Mouse (Mus musculus) intestine, embryonic 15.5 days (tissue): ENCODE results near the gene Kcnj9. TPM values are rescaled to one million over a fixed set of nuclear protein-coding genes. Genes with fewer than 3 reads are reported as not detected.

ENCODE experiments used
- ATAC-seq: fragments of 200-750 bp; cut with Nextera tagmentation; 2 replicates; pipeline ENCODE4 v1.8.0; 2017; ENCODE audit warnings: moderate TSS enrichment, moderate library complexity
- H3K27ac ChIP-seq: fragments of 300-500 bp; sonication (generic); 2 replicates; pipeline ENCODE4 v1.5.1; 2015; ENCODE audit warnings: mild to moderate bottlenecking, inconsistent platforms
- H3K27me3 ChIP-seq: fragments of 300-500 bp; sonication (generic); replicated peaks from 2 replicates; pipeline ENCODE4 v1.6.1; 2015; ENCODE audit warnings: inconsistent platforms
- H3K36me3 ChIP-seq: fragments of 300-500 bp; sonication (generic); 2 replicates; pipeline ENCODE4 v1.6.1; 2015; ENCODE audit warnings: inconsistent platforms
- H3K4me1 ChIP-seq: fragments of 300-500 bp; sonication (generic); replicated peaks from 2 replicates; pipeline ENCODE4 v1.6.1; 2015; ENCODE audit warnings: inconsistent platforms
- H3K4me2 ChIP-seq: fragments of 300-500 bp; sonication (generic); replicated peaks from 2 replicates; pipeline ENCODE4 v1.6.1; 2015; ENCODE audit warnings: mild to moderate bottlenecking, inconsistent platforms
- H3K4me3 ChIP-seq: fragments of 300-500 bp; sonication (generic); replicated peaks from 2 replicates; pipeline ENCODE4 v1.5.1; 2015; ENCODE audit warnings: inconsistent platforms
- H3K9ac ChIP-seq: fragments of 300-500 bp; sonication (generic); 2 replicates; pipeline ENCODE4 v1.6.1; 2015; ENCODE audit warnings: inconsistent platforms
- H3K9me3 ChIP-seq: fragments of 300-500 bp; sonication (generic); 2 replicates; pipeline ENCODE4 v1.6.1; 2016; ENCODE audit warnings: inconsistent platforms
- whole genome bisulfite sequencing: fragments of 180-500 bp; shearing (Covaris S2); methylation state at CpG from one replicate; pipeline ENCODE4 v1.1.7; 2015; 5-methylcytosine and 5-hydroxymethylcytosine counted together
- polyA plus RNA-seq: library from polyadenylated mRNA; unstranded; fragments of >200 nt; fragmentation: Nextera tagmentation; extraction: Ambion mirVana; gene quantifications from 2 replicates; pipeline ENCODE4 v1.2.1, GENCODE M21; 2015

Gene Kcnj9
- polyA plus RNA-seq, 1 experiment from 2014 or later: not detected

- Histone ChIP-seq H3K4me3 (no peak overlapping the region), H3K4me2 (no peak overlapping the region), H3K27ac (0 out of 2 replicates have a peak overlapping the region, but pooled peaks have one; percentile 17), H3K9ac (no peak overlapping the region), H3K36me3 (no peaks in the 10 kb centered on the region), H3K27me3 (no peaks in the 10 kb centered on the region), H3K4me1 (peaks cover 27% of the 10 kb centered on the region), H3K9me3 (no peaks in the 10 kb centered on the region)
- ATAC-seq: no peak
- WGBS: 53% methylated on average over 10 of the region's 10 CpGs
Measured at GRCm38 (mm10) chr1:172307936-172308335, 21.2 kb downstream of the Kcnj9 start.

DNA sequence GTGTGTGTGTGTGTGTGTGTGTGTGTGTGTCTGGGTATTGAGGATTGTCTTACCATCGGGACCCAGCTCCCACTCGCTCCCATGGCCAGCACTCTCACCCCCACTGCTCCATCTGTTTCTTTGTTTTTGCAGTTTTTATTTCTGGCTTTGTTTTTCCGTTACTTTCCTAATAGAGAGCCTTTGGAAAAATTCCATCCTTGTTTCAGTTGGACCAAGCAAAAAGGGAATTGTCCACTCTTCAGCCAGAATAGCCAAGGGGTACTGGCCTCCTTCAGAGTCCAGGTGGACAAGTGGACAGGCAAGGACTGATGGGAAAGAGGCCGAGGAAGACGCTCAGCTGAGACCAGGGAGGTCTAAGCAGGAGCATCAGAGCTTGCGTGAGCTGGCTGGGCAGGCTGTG, 22.2 kb downstream of the Kcnj9 start:
- no peak overlapping the region for H3K4me2 ChIP-seq
- no peak overlapping the region for H3K27ac ChIP-seq
- ATAC-seq: no peak
- no peaks in the 10 kb centered on the region for H3K36me3 ChIP-seq
- 86% methylated on average over 6 of the region's 6 CpGs for WGBS
- no peak overlapping the region for H3K9ac ChIP-seq
- peaks cover 23% of the 10 kb centered on the region for H3K4me1 ChIP-seq
- no peaks in the 10 kb centered on the region for H3K9me3 ChIP-seq
- no peaks in the 10 kb centered on the region for H3K27me3 ChIP-seq
- H3K4me3 ChIP-seq: no peak overlapping the region

DNA sequence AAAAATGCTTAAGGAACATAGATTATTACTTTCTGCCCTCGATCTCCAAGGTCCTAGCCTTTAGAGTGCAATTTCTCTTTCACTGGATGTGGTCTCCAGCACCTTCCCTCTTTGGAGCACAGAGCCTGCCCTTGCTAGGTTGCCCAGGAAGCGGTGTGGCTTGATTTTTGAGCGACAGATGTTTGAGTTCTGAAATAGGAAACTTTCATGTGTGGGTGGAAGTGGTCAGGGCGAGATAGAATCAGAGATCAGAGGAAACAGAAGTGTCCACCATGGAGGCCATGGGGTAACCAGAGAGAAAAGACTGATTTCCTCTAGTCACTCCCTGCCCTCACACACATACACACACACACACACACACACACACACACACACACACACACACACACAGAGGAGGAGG, 22.9 kb downstream of the Kcnj9 start:
- Histone ChIP-seq H3K9ac (no peak overlapping the region), H3K4me3 (no peak overlapping the region), H3K27ac (no peak overlapping the region), H3K36me3 (no peaks in the 10 kb centered on the region), H3K4me1 (peaks cover 20% of the 10 kb centered on the region), H3K9me3 (no peaks in the 10 kb centered on the region), H3K4me2 (no peak overlapping the region), H3K27me3 (no peaks in the 10 kb centered on the region)
- 80% methylated on average over 4 of the region's 4 CpGs for WGBS
- no peak for ATAC-seq

- no peak overlapping the region for H3K27ac ChIP-seq
Measured at GRCm38 (mm10) chr1:172305635-172306034, 23.5 kb downstream of the Kcnj9 start.

GRCm38 (mm10) chr1:172305153-172305552, 24.0 kb downstream of the Kcnj9 start:
- H3K4me3 ChIP-seq: no peak overlapping the region
- 86% methylated on average over 2 of the region's 2 CpGs for WGBS
- no peak overlapping the region for H3K9ac ChIP-seq
- no peaks in the 10 kb centered on the region for H3K36me3 ChIP-seq
- no peaks in the 10 kb centered on the region for H3K9me3 ChIP-seq
- peaks cover 11% of the 10 kb centered on the region; the same call in 1 of the 2 replicates for H3K4me1 ChIP-seq
- H3K4me2 ChIP-seq: no peak overlapping the region
- no peaks in the 10 kb centered on the region for H3K27me3 ChIP-seq
- H3K27ac ChIP-seq: no peak overlapping the region
- no peak for ATAC-seq

More at GRCm38 (mm10) chr1:172305635-172306034, 23.5 kb downstream of the Kcnj9 start:
- peaks cover 16% of the 10 kb centered on the region; the same call in 1 of the 2 replicates for H3K4me1 ChIP-seq
- H3K36me3 ChIP-seq: no peaks in the 10 kb centered on the region
- H3K4me2 ChIP-seq: no peak overlapping the region
- no peak overlapping the region for H3K4me3 ChIP-seq
- 73% methylated on average over 3 of the region's 3 CpGs for WGBS
- H3K9ac ChIP-seq: no peak overlapping the region
- ATAC-seq: no peak
- H3K9me3 ChIP-seq: no peaks in the 10 kb centered on the region
- no peaks in the 10 kb centered on the region for H3K27me3 ChIP-seq

DNA sequence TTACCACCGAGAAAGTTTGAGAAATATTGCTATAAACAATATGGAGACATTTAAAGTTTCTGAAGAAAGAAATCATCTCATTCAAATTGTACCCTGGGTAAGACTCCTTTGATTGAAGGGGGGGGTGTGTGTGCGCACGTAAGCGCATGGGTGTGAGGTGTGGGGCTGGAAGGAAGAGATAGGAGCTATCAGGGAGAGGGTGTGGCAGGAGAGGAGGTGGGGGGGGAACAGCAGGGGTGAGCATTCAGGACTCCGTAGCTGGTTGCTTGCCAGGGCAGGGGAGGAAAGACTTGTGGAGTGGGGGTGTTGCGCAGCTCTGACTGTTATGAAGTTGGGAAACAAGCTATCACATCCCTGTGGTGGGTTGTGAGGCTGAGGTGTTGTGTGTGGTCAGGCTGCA, 24.7 kb downstream of the Kcnj9 start:
- H3K27ac ChIP-seq: no peak overlapping the region
- WGBS: 58% methylated on average over 6 of the region's 6 CpGs
- H3K36me3 ChIP-seq: no peaks in the 10 kb centered on the region
- no peak for ATAC-seq
- no peak overlapping the region for H3K4me3 ChIP-seq
- H3K9ac ChIP-seq: no peak overlapping the region
- H3K4me1 ChIP-seq: peaks cover 9% of the 10 kb centered on the region; the same call in 1 of the 2 replicates
- no peaks in the 10 kb centered on the region for H3K27me3 ChIP-seq
- no peak overlapping the region for H3K4me2 ChIP-seq
- no peaks in the 10 kb centered on the region for H3K9me3 ChIP-seq

GRCm38 (mm10) chr1:172302851-172303250, 26.3 kb downstream of the Kcnj9 start:
- Histone ChIP-seq H3K4me2 (no peak overlapping the region), H3K27ac (no peak overlapping the region), H3K9me3 (no peaks in the 10 kb centered on the region), H3K4me1 (peaks cover 3% of the 10 kb centered on the region; the same call in 1 of the 2 replicates), H3K27me3 (no peaks in the 10 kb centered on the region), H3K9ac (no peak overlapping the region), H3K4me3 (no peak overlapping the region), H3K36me3 (no peaks in the 10 kb centered on the region)
- WGBS: 33% methylated on average over 6 of the region's 6 CpGs
- ATAC-seq: no peak

DNA sequence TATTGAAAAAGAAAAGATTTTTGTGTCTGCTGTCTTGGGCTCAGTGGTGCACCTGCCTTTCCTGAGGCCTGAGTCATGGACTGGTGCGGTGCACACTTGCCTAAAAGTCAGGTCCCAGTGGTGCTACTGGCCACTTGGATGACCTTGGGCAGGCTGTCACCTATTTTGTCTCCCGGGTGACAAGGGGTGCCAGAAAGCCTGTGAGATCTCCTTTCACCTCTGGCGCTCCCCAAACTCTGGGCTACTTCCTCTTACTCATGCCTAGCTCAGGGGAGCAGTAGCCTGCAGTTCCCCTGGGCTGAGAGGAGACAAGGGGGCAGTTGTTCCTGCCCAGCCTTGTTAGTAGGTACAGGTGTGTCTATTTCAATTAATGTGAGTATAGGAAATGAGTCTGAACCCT, 26.8 kb downstream of the Kcnj9 start:
- Histone ChIP-seq H3K4me3 (no peak overlapping the region), H3K9me3 (no peaks in the 10 kb centered on the region), H3K27ac (no peak overlapping the region), H3K9ac (no peak overlapping the region), H3K36me3 (no peaks in the 10 kb centered on the region), H3K4me2 (no peak overlapping the region), H3K4me1 (peaks cover 5% of the 10 kb centered on the region; the same call in 1 of the 2 replicates), H3K27me3 (no peaks in the 10 kb centered on the region)
- ATAC-seq: no peak
- 68% methylated on average over 3 of the region's 3 CpGs for WGBS

DNA sequence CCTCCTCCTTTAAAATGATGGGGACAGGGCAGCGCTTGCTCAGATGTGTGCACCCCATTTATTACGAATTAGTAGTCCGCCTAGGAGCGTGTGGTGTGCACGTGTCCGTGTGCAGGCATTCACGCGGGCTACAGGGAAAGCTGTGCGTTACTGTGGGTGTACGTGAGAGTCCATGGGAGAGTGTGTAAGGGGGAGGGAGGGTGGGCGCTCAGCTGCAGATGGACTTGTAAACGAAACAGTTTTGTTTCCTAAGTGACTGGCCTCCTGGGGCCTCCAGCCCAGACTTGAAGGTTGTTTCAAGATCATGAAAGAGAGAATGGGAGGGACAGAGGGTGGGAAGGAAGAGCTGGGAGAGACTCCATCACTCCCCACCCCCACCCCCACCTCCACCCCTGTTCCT, 27.9 kb downstream of the Kcnj9 start:
- peak; percentile 19; the same call in 1 of the 2 replicates for ATAC-seq
- Histone ChIP-seq H3K27me3 (no peaks in the 10 kb centered on the region), H3K4me3 (no peak overlapping the region), H3K9ac (no peak overlapping the region), H3K4me2 (no peak overlapping the region), H3K9me3 (no peaks in the 10 kb centered on the region), H3K36me3 (no peaks in the 10 kb centered on the region), H3K4me1 (peaks cover 13% of the 10 kb centered on the region), H3K27ac (no peak overlapping the region)
- WGBS: 43% methylated on average over 12 of the region's 12 CpGs

DNA sequence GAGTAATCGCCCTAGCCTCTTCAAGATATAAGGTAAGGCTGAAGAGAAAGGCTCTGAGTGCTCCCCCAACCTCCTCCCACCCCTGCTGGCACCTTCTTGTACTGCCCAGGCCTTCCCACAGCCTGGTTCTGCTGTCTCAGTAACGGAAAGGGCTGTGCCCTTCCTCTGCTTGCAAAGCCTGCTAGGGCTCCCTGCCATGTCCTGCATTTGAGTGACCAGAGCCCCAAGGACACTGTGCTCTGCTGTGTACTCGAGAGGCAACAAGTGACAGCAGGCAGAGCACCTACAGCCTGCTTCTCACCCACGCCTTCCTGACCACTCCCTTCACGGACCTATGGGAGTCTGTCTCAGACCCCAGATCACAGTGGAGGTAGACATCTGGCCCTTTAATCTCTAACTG, 28.9 kb downstream of the Kcnj9 start:
- Histone ChIP-seq H3K4me2 (no peak overlapping the region), H3K9me3 (no peaks in the 10 kb centered on the region)

GRCm38 (mm10) chr1:172299528-172299927, 29.6 kb downstream of the Kcnj9 start:
- Histone ChIP-seq H3K4me2 (no peak overlapping the region), H3K27ac (no peak overlapping the region), H3K9ac (no peak overlapping the region), H3K36me3 (no peaks in the 10 kb centered on the region), H3K9me3 (no peaks in the 10 kb centered on the region), H3K27me3 (no peaks in the 10 kb centered on the region), H3K4me1 (peaks cover 18% of the 10 kb centered on the region), H3K4me3 (no peak overlapping the region)
- 73% methylated on average over 7 of the region's 7 CpGs for whole genome bisulfite sequencing
- no peak for ATAC-seq

More for the DNA sequence above, 28.9 kb downstream of the Kcnj9 start:
- no peaks in the 10 kb centered on the region for H3K27me3 ChIP-seq
- H3K27ac ChIP-seq: no peak overlapping the region
- H3K36me3 ChIP-seq: no peaks in the 10 kb centered on the region
- H3K4me1 ChIP-seq: peaks cover 20% of the 10 kb centered on the region
- H3K9ac ChIP-seq: no peak overlapping the region
- no peak for ATAC-seq
- WGBS: 67% methylated on average over 5 of the region's 5 CpGs
- no peak overlapping the region for H3K4me3 ChIP-seq

- no peaks in the 10 kb centered on the region for H3K27me3 ChIP-seq
- WGBS: 9% methylated on average over 16 of the region's 16 CpGs
- peak; percentile 60 for ATAC-seq
Measured at GRCm38 (mm10) chr1:172297611-172298537, 31.2 kb downstream of the Kcnj9 start, which contains the start of gene Atp1a2. Atp1a2 (minus strand) TSS chr1:172298064.

More at GRCm38 (mm10) chr1:172297611-172298537, 31.2 kb downstream of the Kcnj9 start, which contains the start of gene Atp1a2:
- peak within 1 kb of the TSS; percentile 54; the same call in 1 of the 2 replicates for H3K27ac ChIP-seq
- H3K9ac ChIP-seq: no peak within 1 kb of the TSS
- no peaks in the 10 kb centered on the region for H3K36me3 ChIP-seq
- H3K4me1 ChIP-seq: peaks cover 17% of the 10 kb centered on the region
- no peaks in the 10 kb centered on the region for H3K9me3 ChIP-seq
- peak within 1 kb of the TSS; percentile 52 for H3K4me2 ChIP-seq
- peak within 1 kb of the TSS; percentile 23 for H3K4me3 ChIP-seq
